Mouse (Mus musculus) forebrain, embryonic 13.5 days (tissue): ENCODE measurements around the gene Tmtc1. TPM values are rescaled to one million over a fixed set of nuclear protein-coding genes. Genes with fewer than 3 reads are reported as not detected.

Experiments
- ATAC-seq: fragments of 200-750 bp; cut with Nextera tagmentation; 2 replicates; pipeline ENCODE4 v1.8.0; 2017
- H3K27ac ChIP-seq: fragments of 300-500 bp; sonication (generic); 2 replicates; pipeline ENCODE4 v1.5.1; 2015; ENCODE audit warnings: inconsistent platforms, mild to moderate bottlenecking, moderate library complexity
- H3K27me3 ChIP-seq: fragments of 300-500 bp; sonication (generic); 2 replicates; pipeline ENCODE4 v1.6.1; 2015; ENCODE audit warnings: mild to moderate bottlenecking, inconsistent platforms
- H3K36me3 ChIP-seq: fragments of 300-500 bp; sonication (generic); 2 replicates; pipeline ENCODE4 v1.6.1; 2015; ENCODE audit warnings: mild to moderate bottlenecking, inconsistent platforms; ENCODE audit not compliant: poor library complexity, severe bottlenecking
- H3K4me1 ChIP-seq: fragments of 300-500 bp; sonication (generic); 2 replicates; pipeline ENCODE4 v1.6.1; 2015; ENCODE audit warnings: inconsistent platforms
- H3K4me2 ChIP-seq: fragments of 300-500 bp; sonication (generic); 2 replicates; pipeline ENCODE4 v1.6.1; 2015; ENCODE audit warnings: inconsistent platforms, mild to moderate bottlenecking, moderate library complexity
- H3K4me3 ChIP-seq: fragments of 300-500 bp; sonication (generic); 2 replicates; pipeline ENCODE4 v1.5.1; 2015; ENCODE audit warnings: mild to moderate bottlenecking, inconsistent platforms
- H3K9ac ChIP-seq: fragments of 300-500 bp; sonication (generic); 2 replicates; pipeline ENCODE4 v1.6.1; 2015; ENCODE audit warnings: mild to moderate bottlenecking, inconsistent platforms
- H3K9me3 ChIP-seq: fragments of 300-500 bp; sonication (generic); replicated peaks from 2 replicates; pipeline ENCODE4 v1.6.1; 2016; ENCODE audit warnings: inconsistent platforms
- WGBS: fragments of 180-500 bp; shearing (Covaris S2); methylation state at CpG from one replicate; pipeline ENCODE4 v1.1.7; 2015; 5-methylcytosine and 5-hydroxymethylcytosine counted together
- polyA plus RNA-seq: library from polyadenylated mRNA; unstranded; fragments of >200 nt; fragmentation: Nextera tagmentation; extraction: Ambion mirVana; gene quantifications from 2 replicates; pipeline ENCODE4 v1.2.1, GENCODE M21; 2015

The Tmtc1 gene
- polyA plus RNA-seq, 1 experiment from 2014 or later, result 1.1 TPM

DNA sequence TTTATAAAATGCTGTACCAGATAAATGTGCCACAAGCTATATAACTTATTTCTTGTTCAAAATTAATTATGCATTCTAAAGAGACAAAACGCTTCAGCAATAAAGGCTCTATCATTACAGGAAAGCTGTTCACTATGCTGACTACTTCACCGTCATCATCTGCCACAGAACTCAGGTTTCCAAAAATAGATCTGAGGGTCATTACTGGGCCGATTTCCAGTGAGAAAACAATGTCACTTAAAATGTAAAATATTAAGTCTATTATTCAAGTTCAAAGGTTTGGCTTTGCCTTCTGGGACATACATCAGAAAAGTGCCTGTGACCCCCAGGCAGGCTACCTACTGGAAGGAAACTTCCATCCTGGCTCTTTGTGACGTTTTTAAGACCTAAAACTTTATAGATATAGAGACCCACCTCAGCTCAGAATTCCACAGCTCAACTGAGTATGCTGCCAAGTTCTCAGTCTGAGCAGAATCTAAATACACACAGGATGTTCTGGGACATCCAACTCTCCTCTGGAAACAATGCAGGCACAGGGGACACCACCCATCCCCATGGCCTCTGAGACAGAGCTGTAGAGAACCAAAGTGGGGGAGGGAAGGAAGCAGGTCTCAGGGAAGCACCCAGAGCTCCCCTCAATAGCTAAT, 53.4 kb downstream of the Tmtc1 start:
- no peak for ATAC-seq
- 30% methylated on average over 4 of the region's 4 CpGs for WGBS
- H3K9ac ChIP-seq, result no peak overlapping the region
- no peaks in the 10 kb centered on the region for H3K27me3 ChIP-seq
- H3K9me3 ChIP-seq, result no peaks in the 10 kb centered on the region
- H3K4me1 ChIP-seq, result peaks cover 33% of the 10 kb centered on the region
- no peak overlapping the region for H3K27ac ChIP-seq
- no peak overlapping the region for H3K4me2 ChIP-seq
- H3K4me3 ChIP-seq, result no peak overlapping the region
- H3K36me3 ChIP-seq, result no peaks in the 10 kb centered on the region

DNA sequence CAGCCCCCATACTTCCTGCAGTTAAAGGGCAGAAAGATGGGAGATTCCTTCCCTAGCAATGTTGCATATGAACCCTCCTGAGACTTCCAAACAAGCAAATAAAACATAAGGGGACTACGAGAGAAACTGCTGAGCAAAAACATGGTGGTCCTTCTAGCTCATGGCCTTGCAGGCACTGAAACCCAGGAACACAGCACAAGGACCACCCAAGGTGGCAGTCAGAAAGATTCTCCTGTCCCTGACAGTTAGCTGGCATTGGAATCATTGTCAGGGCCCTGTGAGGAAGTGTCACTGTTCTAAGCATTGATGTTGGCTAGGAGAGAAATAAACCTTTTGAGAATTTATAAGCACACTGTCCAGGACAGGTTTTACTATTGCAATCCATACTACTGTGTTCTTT, 56.2 kb downstream of the Tmtc1 start:
- no peaks in the 10 kb centered on the region for H3K36me3 ChIP-seq
- H3K4me2 ChIP-seq, result no peak overlapping the region
- H3K9me3 ChIP-seq, result no peaks in the 10 kb centered on the region
- H3K4me1 ChIP-seq, result peaks cover 26% of the 10 kb centered on the region
- H3K4me3 ChIP-seq, result no peak overlapping the region
- H3K9ac ChIP-seq, result no peak overlapping the region
- 67% methylated on average over 1 of the region's 1 CpGs for WGBS
- H3K27me3 ChIP-seq, result no peaks in the 10 kb centered on the region
- ATAC-seq, result no peak
- H3K27ac ChIP-seq, result no peak overlapping the region

DNA sequence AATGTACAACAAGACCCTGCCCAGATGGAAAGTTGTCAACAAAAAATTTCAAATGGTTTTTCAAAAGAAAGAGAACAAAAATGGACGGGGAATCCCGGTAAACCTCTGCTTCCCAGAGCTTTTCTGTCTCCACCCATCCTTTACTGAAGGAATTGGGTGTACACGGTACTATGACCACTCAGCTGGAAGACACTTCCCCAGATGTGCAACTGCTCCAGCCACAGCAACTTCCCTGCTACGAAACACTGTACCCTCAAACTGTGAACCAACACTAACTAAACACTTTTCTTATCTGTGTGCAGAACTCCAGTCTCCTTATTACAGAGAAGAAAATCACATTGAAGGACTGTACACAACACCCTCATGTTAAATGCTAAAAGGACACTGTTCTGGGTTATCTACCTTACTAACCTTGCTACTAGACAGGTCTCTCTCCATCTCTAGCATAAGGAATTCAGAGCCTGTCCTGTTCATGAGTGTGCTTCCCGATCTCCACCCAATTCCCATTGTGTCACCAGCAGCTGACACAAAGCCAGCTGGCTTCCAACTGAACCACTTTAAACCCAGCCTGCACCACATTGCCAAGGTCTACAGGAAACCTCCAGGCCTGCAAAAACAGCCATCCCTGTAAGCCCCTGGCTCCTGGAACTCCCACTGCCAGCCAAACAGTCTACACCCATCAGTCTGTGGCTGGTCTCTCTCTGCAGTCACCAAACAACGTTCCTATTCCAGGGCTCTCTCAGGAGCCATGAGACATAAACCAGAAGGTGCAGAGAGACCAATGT, 59.9 kb downstream of the Tmtc1 start:
- Histone ChIP-seq H3K4me3 (no peak overlapping the region), H3K4me2 (no peak overlapping the region)
- WGBS, result 74% methylated on average over 6 of the region's 6 CpGs

DNA sequence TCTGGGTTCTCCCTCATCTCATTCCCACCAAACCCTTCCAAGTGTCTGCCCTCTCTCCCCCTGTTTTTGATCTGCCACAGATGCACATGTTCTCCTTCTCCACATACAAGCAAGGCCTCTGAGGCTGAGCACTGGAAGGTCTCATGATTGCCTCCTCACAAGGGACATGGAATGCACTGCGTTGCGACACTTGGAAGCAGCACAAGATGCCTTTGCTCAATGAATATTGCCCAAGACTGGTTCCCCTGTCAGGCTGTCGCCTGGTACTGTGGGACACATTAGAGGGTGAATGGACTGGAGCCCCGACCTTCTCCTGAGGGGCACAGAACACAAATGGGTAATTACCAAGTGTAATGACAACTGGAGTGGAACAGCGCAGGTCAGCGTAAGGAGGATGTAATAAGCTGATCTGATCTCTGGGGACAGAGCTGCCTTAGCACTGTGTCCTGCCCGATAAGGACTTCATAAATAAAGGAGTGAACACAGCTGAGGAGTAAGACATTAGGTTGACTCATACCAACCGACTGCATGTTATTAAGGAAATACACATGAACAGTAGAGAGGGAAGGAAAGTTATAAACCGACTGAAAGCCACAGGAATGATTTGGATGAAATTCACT, 62.9 kb downstream of the Tmtc1 start:
- H3K27ac ChIP-seq, result no peak overlapping the region
- no peak overlapping the region for H3K4me3 ChIP-seq
- no peak overlapping the region for H3K9ac ChIP-seq
- no peak for ATAC-seq
- H3K36me3 ChIP-seq, result no peaks in the 10 kb centered on the region
- no peaks in the 10 kb centered on the region for H3K9me3 ChIP-seq
- no peak overlapping the region for H3K4me2 ChIP-seq
- WGBS, result 79% methylated on average over 9 of the region's 9 CpGs
- no peaks in the 10 kb centered on the region for H3K4me1 ChIP-seq
- H3K27me3 ChIP-seq, result no peaks in the 10 kb centered on the region

More for the DNA sequence above, 59.9 kb downstream of the Tmtc1 start:
- no peak for ATAC-seq
- Histone ChIP-seq H3K4me1 (no peaks in the 10 kb centered on the region), H3K9ac (no peak overlapping the region), H3K27ac (no peak overlapping the region), H3K36me3 (no peaks in the 10 kb centered on the region), H3K27me3 (no peaks in the 10 kb centered on the region), H3K9me3 (no peaks in the 10 kb centered on the region)

DNA sequence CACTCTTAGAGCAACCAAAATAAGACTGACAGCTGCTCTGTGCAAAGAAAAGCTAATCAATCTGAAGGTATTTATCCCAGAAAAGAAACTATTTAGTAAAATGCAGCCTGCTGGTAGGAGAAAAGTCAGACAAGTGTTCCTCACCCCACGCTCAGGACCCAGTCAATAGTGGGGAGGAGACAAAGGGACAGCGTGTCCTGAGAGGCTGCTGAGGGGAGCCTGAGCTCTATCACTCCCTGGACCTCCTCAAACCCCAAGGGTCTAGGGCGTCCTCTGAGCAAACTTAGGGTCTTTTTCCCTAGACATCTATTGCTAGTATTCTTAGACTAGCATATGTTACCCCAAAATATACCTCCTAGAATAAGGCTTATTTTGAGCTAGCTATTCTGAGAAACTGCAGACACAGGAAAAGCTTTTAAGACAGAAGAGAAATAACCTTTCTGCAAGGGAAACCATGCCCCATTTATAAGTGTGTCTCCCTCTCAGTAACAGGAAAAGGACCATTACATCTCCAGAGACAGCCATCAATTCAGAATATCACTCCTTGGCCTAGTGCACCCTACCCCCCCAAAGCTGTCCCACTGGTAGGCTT, 68.5 kb downstream of the Tmtc1 start:
- Histone ChIP-seq H3K9me3 (no peaks in the 10 kb centered on the region), H3K9ac (no peak overlapping the region), H3K27ac (no peak overlapping the region), H3K27me3 (no peaks in the 10 kb centered on the region), H3K4me2 (no peak overlapping the region), H3K4me3 (no peak overlapping the region), H3K36me3 (no peaks in the 10 kb centered on the region), H3K4me1 (no peaks in the 10 kb centered on the region)
- no peak for ATAC-seq
- 46% methylated on average over 3 of the region's 3 CpGs for WGBS

DNA sequence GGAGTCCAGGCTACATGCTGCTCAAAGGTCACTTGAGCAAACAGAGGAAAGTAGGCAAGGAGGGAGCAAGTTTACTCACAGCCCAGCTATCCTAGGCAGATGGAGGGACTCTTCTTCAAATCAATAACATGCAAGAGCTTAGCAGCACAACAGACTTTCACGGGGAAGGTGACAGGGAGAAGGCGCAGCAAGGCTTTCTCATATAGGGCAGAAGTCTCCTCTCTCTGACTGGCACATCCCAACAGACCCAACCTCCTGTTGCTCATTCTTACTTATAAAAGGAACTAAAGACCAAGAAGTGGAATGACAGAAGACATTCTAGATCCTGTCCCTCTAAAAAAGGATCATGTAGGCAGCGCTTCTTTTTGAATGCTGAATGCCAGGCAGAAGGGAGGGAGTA, 69.2 kb downstream of the Tmtc1 start:
- no peak overlapping the region for H3K4me3 ChIP-seq
- no peaks in the 10 kb centered on the region for H3K4me1 ChIP-seq
- no peak overlapping the region for H3K4me2 ChIP-seq
- H3K27me3 ChIP-seq, result no peaks in the 10 kb centered on the region
- H3K9ac ChIP-seq, result no peak overlapping the region
- no peaks in the 10 kb centered on the region for H3K36me3 ChIP-seq
- no peak for ATAC-seq
- WGBS, result 81% methylated on average over 3 of the region's 3 CpGs
- no peak overlapping the region for H3K27ac ChIP-seq
- H3K9me3 ChIP-seq, result no peaks in the 10 kb centered on the region

DNA sequence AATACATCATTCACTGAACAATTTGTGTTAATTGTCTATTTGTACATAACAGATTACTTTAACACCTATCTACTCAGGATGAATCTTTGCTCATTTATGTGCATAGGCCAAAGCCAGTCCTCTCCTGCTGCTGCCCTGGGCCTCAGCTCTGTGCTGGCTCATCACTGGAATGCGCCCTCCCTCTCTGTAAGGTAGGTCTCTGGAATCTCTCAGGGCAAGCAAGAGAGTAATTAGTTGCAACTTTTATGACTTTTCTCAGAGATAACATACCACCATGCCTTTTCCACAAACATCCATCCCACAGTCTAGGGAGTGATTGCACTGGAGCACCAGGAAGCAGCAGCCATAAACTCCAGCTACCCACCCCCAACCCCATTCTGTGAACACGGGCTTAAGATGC, 70.7 kb downstream of the Tmtc1 start:
- no peak overlapping the region for H3K9ac ChIP-seq
- no peak overlapping the region for H3K27ac ChIP-seq
- H3K4me2 ChIP-seq, result no peak overlapping the region
- WGBS, result 76% methylated on average over 2 of the region's 2 CpGs
- no peaks in the 10 kb centered on the region for H3K4me1 ChIP-seq
- no peaks in the 10 kb centered on the region for H3K36me3 ChIP-seq
- no peaks in the 10 kb centered on the region for H3K9me3 ChIP-seq
- H3K27me3 ChIP-seq, result no peaks in the 10 kb centered on the region
- H3K4me3 ChIP-seq, result no peak overlapping the region
- ATAC-seq, result no peak

DNA sequence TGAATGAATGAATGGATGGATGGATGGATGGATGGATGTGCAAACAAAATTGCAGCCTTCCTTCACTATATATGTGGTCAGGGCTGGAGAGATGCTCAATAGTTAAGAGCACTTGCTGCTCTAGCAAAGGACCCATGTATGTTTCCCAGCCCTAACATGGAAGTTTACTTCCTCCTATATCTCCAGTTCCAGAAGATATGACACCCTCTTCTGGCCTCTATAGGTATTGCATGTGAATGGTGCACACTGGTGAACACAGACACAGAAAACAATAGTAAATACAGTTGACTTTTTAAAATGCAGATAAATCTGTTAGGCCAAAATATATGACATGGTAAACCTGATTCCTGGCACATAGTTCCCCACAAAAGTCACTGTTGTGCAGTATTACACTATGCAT, 73.0 kb downstream of the Tmtc1 start:
- Histone ChIP-seq H3K4me2 (no peak overlapping the region), H3K27ac (no peak overlapping the region), H3K27me3 (no peaks in the 10 kb centered on the region), H3K9me3 (no peaks in the 10 kb centered on the region), H3K9ac (no peak overlapping the region), H3K36me3 (no peaks in the 10 kb centered on the region), H3K4me3 (no peak overlapping the region), H3K4me1 (0 out of 2 replicates have a peak, but pooled peaks cover 3% of the 10 kb centered on the region)
- no peak for ATAC-seq

DNA sequence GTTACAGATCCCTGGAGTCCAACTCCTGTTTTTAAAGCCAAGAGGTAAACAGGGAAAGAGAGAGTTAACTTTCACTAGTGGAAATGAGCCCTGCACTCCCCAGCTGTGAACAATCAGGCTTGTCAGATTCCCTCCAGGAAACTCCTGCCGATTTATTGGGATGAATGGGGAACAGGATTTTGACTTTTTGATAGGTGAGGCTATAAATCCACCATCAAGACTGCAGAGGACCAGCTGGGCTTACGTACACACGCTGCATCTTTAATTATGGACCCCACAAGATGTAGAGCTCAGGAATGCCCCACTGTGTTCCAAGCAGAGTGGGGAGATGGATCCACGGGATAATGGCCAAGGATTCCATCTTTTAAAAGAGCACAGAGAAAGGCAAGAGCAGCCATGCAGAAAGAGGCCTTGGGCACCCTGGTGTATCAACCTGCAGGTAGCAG, 77.1 kb downstream of the Tmtc1 start:
- Histone ChIP-seq H3K4me1 (0 out of 2 replicates have a peak, but pooled peaks cover 3% of the 10 kb centered on the region), H3K9me3 (no peaks in the 10 kb centered on the region), H3K36me3 (no peaks in the 10 kb centered on the region), H3K9ac (no peak overlapping the region), H3K4me3 (no peak overlapping the region), H3K4me2 (no peak overlapping the region), H3K27me3 (no peaks in the 10 kb centered on the region), H3K27ac (no peak overlapping the region)
- ATAC-seq, result no peak
- WGBS, result 18% methylated on average over 4 of the region's 4 CpGs

DNA sequence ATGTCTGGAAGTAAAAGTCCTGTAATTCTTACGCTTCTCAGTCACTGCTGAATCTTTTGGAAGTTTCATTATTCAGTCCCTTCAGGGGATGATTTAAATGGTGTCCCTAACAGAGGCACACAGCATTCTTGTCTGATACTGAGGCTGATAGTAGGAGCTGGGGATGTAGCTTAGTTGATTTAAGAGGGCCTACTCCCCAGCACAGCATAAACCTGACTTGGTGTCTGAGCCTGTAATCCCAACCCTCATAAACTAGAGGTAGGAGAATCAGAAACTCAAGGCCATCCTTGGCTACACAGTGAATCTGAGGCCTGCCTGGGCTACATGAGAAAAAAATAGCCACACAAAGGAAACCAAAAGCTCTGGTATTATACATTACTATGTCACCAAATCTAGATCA, 77.6 kb downstream of the Tmtc1 start:
- Histone ChIP-seq H3K4me3 (no peak overlapping the region), H3K4me2 (no peak overlapping the region), H3K9ac (no peak overlapping the region), H3K4me1 (0 out of 2 replicates have a peak, but pooled peaks cover 3% of the 10 kb centered on the region), H3K27ac (no peak overlapping the region), H3K27me3 (no peaks in the 10 kb centered on the region), H3K36me3 (no peaks in the 10 kb centered on the region), H3K9me3 (no peaks in the 10 kb centered on the region)
- WGBS, result 95% methylated on average over 1 of the region's 1 CpGs
- ATAC-seq, result no peak

DNA sequence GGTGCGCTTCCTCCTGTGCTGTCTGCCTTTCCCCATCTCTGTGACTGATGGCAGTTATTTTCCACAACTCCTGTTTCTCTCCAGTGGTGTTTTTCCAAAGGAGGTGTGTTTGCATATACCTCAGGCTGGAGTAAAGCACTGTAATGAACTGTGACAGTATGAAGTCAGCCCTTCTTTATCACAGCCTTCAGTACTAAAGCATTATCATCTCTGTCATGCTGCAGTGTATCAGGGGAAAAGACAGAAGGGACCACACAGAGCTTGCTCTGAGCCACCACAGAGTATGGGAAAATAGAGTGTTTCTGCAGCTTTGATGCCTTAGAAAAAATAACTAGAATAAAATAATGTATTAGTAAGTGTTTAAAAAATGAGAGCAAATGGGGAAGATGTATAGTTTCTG, 81.0 kb downstream of the Tmtc1 start:
- Histone ChIP-seq H3K4me1 (peaks cover 7% of the 10 kb centered on the region; the same call in 1 of the 2 replicates), H3K4me3 (no peak overlapping the region), H3K4me2 (no peak overlapping the region), H3K27me3 (no peaks in the 10 kb centered on the region), H3K36me3 (no peaks in the 10 kb centered on the region), H3K9me3 (no peaks in the 10 kb centered on the region), H3K27ac (no peak overlapping the region), H3K9ac (no peak overlapping the region)
- no peak for ATAC-seq
- 84% methylated on average over 1 of the region's 1 CpGs for WGBS

DNA sequence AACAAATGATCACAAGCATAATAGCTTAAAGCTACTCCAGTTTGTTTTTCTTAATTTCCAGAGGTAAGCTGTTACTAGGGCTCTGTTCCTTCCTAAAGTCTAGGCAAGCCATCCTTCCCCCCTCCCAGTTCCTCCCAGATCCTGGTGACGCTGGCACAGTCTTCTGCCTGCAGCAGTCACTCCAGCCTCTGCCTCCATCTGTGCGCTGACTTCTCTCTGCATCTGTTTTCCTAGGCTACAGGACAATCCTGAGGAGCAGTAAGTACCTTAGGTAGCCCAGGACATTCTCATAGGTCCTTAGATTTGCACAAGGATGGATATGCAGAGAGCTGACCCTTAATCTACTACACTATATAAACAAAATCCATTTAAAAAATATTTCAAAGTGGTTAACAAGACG, 81.7 kb downstream of the Tmtc1 start:
- Histone ChIP-seq H3K4me1 (peaks cover 7% of the 10 kb centered on the region; the same call in 1 of the 2 replicates), H3K27ac (no peak overlapping the region), H3K36me3 (no peaks in the 10 kb centered on the region), H3K4me3 (no peak overlapping the region), H3K9me3 (no peaks in the 10 kb centered on the region), H3K4me2 (no peak overlapping the region), H3K9ac (no peak overlapping the region), H3K27me3 (no peaks in the 10 kb centered on the region)
- no peak for ATAC-seq
- 58% methylated on average over 3 of the region's 3 CpGs for WGBS
